Mouse (Mus musculus) megakaryocyte, embryonic 14.5 days (primary cell): ENCODE data around the gene Lrig2.

ENCODE experiments used
- FLI1 ChIP-seq: IDR thresholded peaks from 2 replicates; pipeline ENCODE4 v1.6.1; 2012; ENCODE audit warnings: low read length, inconsistent platforms, mixed read lengths
- GATA1 ChIP-seq: IDR thresholded peaks from 3 replicates; pipeline ENCODE4 v1.6.1; 2012; ENCODE audit warnings: mixed read lengths, low read length, inconsistent platforms, borderline replicate concordance

DNA sequence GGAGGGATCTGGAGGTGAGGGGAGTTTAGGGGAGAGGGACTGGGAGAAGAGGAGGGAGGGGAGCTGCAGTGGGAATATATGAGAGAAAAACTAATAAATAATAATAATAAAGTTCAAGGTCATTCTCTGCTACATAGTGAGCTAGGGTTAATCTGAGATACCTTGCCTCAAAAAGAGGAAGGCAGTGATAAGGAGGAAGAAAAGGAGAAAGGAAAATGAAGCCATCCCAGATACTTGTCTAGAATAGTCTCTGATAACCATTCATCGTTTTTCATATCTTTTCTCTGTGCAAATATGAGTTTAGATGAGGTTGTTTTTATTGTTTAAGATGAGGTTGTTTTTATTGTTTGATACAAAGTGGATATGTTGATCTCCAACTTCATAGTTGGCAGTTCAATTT, 13.3 kb upstream of the Lrig2 start:
- TF ChIP-seq GATA1 (no peak), FLI1 (no peak)
